Mouse (Mus musculus) liver, adult 2 months (tissue): ENCODE measurements at regions not wholly inside any gene's neighbourhood (a gene's known extent, or its start where the extent isn't known, plus 50 kb on each side); places are given as distances from the start of the nearest gene placed in this dataset.

ENCODE experiments used
- DNase-seq: peaks from one replicate; pipeline ENCODE4 v3.0.0-alpha.2; 2011; ENCODE audit warnings: low read depth, low spot score; ENCODE audit errors: extremely low read depth
- H3K27ac ChIP-seq: fragments of 200-500 bp; replicated peaks from 2 replicates; pipeline ENCODE4 v1.5.1; 2012; ENCODE audit warnings: low read depth, mild to moderate bottlenecking, control low read depth, inconsistent platforms, low read length; ENCODE audit not compliant: insufficient read depth
- H3K27me3 ChIP-seq: fragments of 200-500 bp; 2 replicates; pipeline ENCODE4 v1.6.1; 2012; ENCODE audit warnings: mild to moderate bottlenecking, moderate library complexity, low read length, inconsistent platforms; ENCODE audit not compliant: control insufficient read depth, insufficient read depth
- H3K36me3 ChIP-seq: fragments of 200-500 bp; 2 replicates; pipeline ENCODE4 v1.6.1; 2012; ENCODE audit warnings: low read length, inconsistent platforms; ENCODE audit not compliant: control insufficient read depth, insufficient read depth
- H3K4me1 ChIP-seq: fragments of 200-500 bp; 2 replicates; pipeline ENCODE4 v1.6.1; 2011; ENCODE audit warnings: low read length; ENCODE audit not compliant: control insufficient read depth, insufficient read depth
- H3K4me3 ChIP-seq: fragments of 200-500 bp; 2 replicates; pipeline ENCODE4 v1.5.1; 2011; ENCODE audit warnings: low read depth, mild to moderate bottlenecking, control low read depth, low read length, moderate library complexity; ENCODE audit not compliant: insufficient read depth
- H3K79me2 ChIP-seq: fragments of 200-500 bp; 2 replicates; pipeline ENCODE4 v1.6.1; 2012; ENCODE audit warnings: inconsistent platforms, mild to moderate bottlenecking, low read length, moderate library complexity; ENCODE audit not compliant: control insufficient read depth, insufficient read depth
- H3K9ac ChIP-seq: fragments of 200-500 bp; 2 replicates; pipeline ENCODE4 v1.6.1; 2012; ENCODE audit warnings: low read depth, mild to moderate bottlenecking, control low read depth, inconsistent platforms, low read length
- CTCF ChIP-seq: fragments of 200-500 bp; IDR thresholded peaks from 2 replicates; pipeline ENCODE4 v1.5.1; 2011; ENCODE audit warnings: low read depth, low read length, control low read depth
- POLR2A ChIP-seq: fragments of 200-500 bp; IDR thresholded peaks from 2 replicates; pipeline ENCODE4 v1.6.1; 2011; ENCODE audit warnings: low read length, control low read depth; ENCODE audit not compliant: insufficient read depth; ENCODE audit errors: extremely low read depth
- WGBS: fragments of 180-500 bp; shearing (Covaris S2); methylation state at CpG from one replicate; pipeline ENCODE4 v1.1.7; 2018; 5-methylcytosine and 5-hydroxymethylcytosine counted together

GRCm38 (mm10) chr14:100630197-100630596, 345.7 kb upstream of the Klf12 start:
- Histone ChIP-seq H3K4me3 (no peak overlapping the region), H3K4me1 (no peaks in the 10 kb centered on the region), H3K79me2 (no peaks in the 10 kb centered on the region), H3K27ac (no peak overlapping the region), H3K27me3 (no peaks in the 10 kb centered on the region), H3K36me3 (no peaks in the 10 kb centered on the region), H3K9ac (no peak overlapping the region)
- TF ChIP-seq CTCF (no peak), POLR2A (no peak)
- WGBS = 82% methylated on average over 6 of the region's 6 CpGs
- no peak for DNase-seq

- Histone ChIP-seq H3K9ac (no peak overlapping the region), H3K79me2 (no peaks in the 10 kb centered on the region), H3K27me3 (no peaks in the 10 kb centered on the region), H3K36me3 (no peaks in the 10 kb centered on the region), H3K27ac (no peak overlapping the region), H3K4me3 (no peak overlapping the region), H3K4me1 (no peaks in the 10 kb centered on the region)
- 88% methylated on average over 2 of the region's 2 CpGs for WGBS
- no peak for DNase-seq
- TF ChIP-seq POLR2A (no peak), CTCF (no peak)
Measured at GRCm38 (mm10) chr14:100627523-100627922, 343.0 kb upstream of the Klf12 start.

- Histone ChIP-seq H3K9ac (no peak overlapping the region), H3K4me1 (no peaks in the 10 kb centered on the region), H3K27ac (no peak overlapping the region), H3K4me3 (no peak overlapping the region), H3K36me3 (no peaks in the 10 kb centered on the region), H3K27me3 (no peaks in the 10 kb centered on the region), H3K79me2 (no peaks in the 10 kb centered on the region)
- no peak for DNase-seq
- 79% methylated on average over 1 of the region's 1 CpGs for WGBS
- TF ChIP-seq POLR2A (no peak), CTCF (no peak)
Measured at GRCm38 (mm10) chr14:100619656-100620030, 335.2 kb upstream of the Klf12 start.

- no peaks in the 10 kb centered on the region for H3K36me3 ChIP-seq
- no peak for TF ChIP-seq POLR2A
- no peak for TF ChIP-seq CTCF
- H3K27ac ChIP-seq = no peak overlapping the region
- 86% methylated on average over 12 of the region's 12 CpGs for WGBS
- no peak overlapping the region for H3K9ac ChIP-seq
- H3K27me3 ChIP-seq = no peaks in the 10 kb centered on the region
- no peaks in the 10 kb centered on the region for H3K79me2 ChIP-seq
- no peak for DNase-seq
- H3K4me1 ChIP-seq = no peaks in the 10 kb centered on the region
- no peak overlapping the region for H3K4me3 ChIP-seq
Measured at GRCm38 (mm10) chr14:100618793-100619655, 334.5 kb upstream of the Klf12 start.

- DNase-seq = peak; percentile 21
- Histone ChIP-seq H3K27me3 (no peaks in the 10 kb centered on the region), H3K36me3 (no peaks in the 10 kb centered on the region), H3K4me1 (no peaks in the 10 kb centered on the region), H3K79me2 (no peaks in the 10 kb centered on the region), H3K4me3 (no peak overlapping the region), H3K9ac (no peak overlapping the region), H3K27ac (no peak overlapping the region)
- WGBS = 77% methylated on average over 1 of the region's 1 CpGs
- no peak for TF ChIP-seq CTCF
- TF ChIP-seq POLR2A = no peak
Measured at GRCm38 (mm10) chr14:100610017-100610760, 325.7 kb upstream of the Klf12 start.

- no peak overlapping the region for H3K27ac ChIP-seq
- no peak overlapping the region for H3K4me3 ChIP-seq
- no peaks in the 10 kb centered on the region for H3K27me3 ChIP-seq
- H3K79me2 ChIP-seq = no peaks in the 10 kb centered on the region
- 80% methylated on average over 4 of the region's 4 CpGs for WGBS
- no peak overlapping the region for H3K9ac ChIP-seq
- peak; percentile 14 for DNase-seq
- TF ChIP-seq POLR2A (no peak), CTCF (no peak)
- no peaks in the 10 kb centered on the region for H3K4me1 ChIP-seq
- H3K36me3 ChIP-seq = no peaks in the 10 kb centered on the region
Measured at GRCm38 (mm10) chr14:100607109-100607508, 322.6 kb upstream of the Klf12 start.
